Mouse (Mus musculus) hindbrain, embryonic 16.5 days (tissue): Measurements from ENCODE around the gene Rabgap1l. TPM values are rescaled to one million over a fixed set of nuclear protein-coding genes. Genes with fewer than 3 reads are reported as not detected.
"Not testable (repeated sequence)": the region's sequence is repeated elsewhere in the genome, so short reads cannot be mapped to it uniquely, and the experiment has no call there.

Experiments
- ATAC-seq: fragments of 200-750 bp; cut with Nextera tagmentation; 2 replicates; pipeline ENCODE4 v1.8.0; 2017; ENCODE audit warnings: moderate TSS enrichment, moderate library complexity
- H3K27ac ChIP-seq: fragments of 300-500 bp; sonication (generic); 2 replicates; pipeline ENCODE4 v1.5.1; 2014; ENCODE audit warnings: low read depth, mild to moderate bottlenecking, control low read depth, low read length, moderate library complexity
- H3K27me3 ChIP-seq: fragments of 300-500 bp; sonication (generic); replicated peaks from 2 replicates; pipeline ENCODE4 v1.6.1; 2014; ENCODE audit warnings: low read length; ENCODE audit not compliant: control insufficient read depth, insufficient read depth
- H3K36me3 ChIP-seq: fragments of 300-500 bp; sonication (generic); 2 replicates; pipeline ENCODE4 v1.6.1; 2014; ENCODE audit warnings: mild to moderate bottlenecking, low read length, moderate library complexity, mixed read lengths; ENCODE audit not compliant: control insufficient read depth, insufficient read depth
- H3K4me1 ChIP-seq: fragments of 300-500 bp; sonication (generic); 2 replicates; pipeline ENCODE4 v1.6.1; 2014; ENCODE audit warnings: low read depth, low read length; ENCODE audit not compliant: control insufficient read depth, insufficient read depth
- H3K4me2 ChIP-seq: fragments of 300-500 bp; sonication (generic); 2 replicates; pipeline ENCODE4 v1.6.1; 2014; ENCODE audit warnings: mild to moderate bottlenecking, low read length, control low read depth, moderate library complexity
- H3K4me3 ChIP-seq: fragments of 300-500 bp; sonication (generic); 2 replicates; pipeline ENCODE4 v1.5.1; 2014; ENCODE audit warnings: mild to moderate bottlenecking, low read length, control low read depth, moderate library complexity
- H3K9ac ChIP-seq: fragments of 300-500 bp; sonication (generic); 2 replicates; pipeline ENCODE4 v1.6.1; 2014; ENCODE audit warnings: low read depth, mild to moderate bottlenecking, control low read depth, low read length, moderate library complexity
- H3K9me3 ChIP-seq: fragments of 300-500 bp; sonication (generic); 2 replicates; pipeline ENCODE4 v1.6.1; 2014; ENCODE audit warnings: mild to moderate bottlenecking, low read length, moderate library complexity; ENCODE audit not compliant: control insufficient read depth
- WGBS: fragments of 180-500 bp; shearing (Covaris S2); extraction: QIAGEN DNeasy Blood & Tissue Kit; methylation state at CpG from one replicate; pipeline ENCODE4 v1.1.7; 2014; 5-methylcytosine and 5-hydroxymethylcytosine counted together
- polyA plus RNA-seq: library from polyadenylated mRNA; unstranded; fragments of >200 nt; fragmentation: Nextera tagmentation; extraction: Ambion mirVana; gene quantifications from 2 replicates; pipeline ENCODE4 v1.2.1, GENCODE M21; 2015

Gene Rabgap1l
- polyA plus RNA-seq, 1 experiment from 2014 or later = 30.0 TPM

DNA sequence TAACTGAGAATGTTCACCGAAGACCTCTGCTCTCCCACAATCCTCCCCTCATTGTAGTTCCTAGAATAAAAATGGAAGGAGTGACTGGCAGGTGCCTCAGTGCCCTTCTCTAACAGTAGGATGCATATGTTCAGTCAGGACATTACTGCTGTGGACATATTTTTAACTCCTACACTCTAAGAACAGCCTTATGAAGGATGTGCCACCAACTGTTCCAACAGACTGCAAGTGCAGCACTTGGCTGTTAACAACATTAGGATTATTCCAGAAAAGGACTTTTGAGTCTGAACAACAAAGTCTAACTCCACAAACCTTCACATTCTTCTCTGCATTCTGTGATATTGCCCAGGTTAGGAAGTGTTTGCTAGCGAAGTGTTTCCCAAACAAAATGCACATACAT is 501.0 kb downstream of the Rabgap1l start:
- Histone ChIP-seq H3K27me3 (no peaks in the 10 kb centered on the region), H3K4me2 (no peak overlapping the region), H3K9ac (no peak overlapping the region), H3K36me3 (no peaks in the 10 kb centered on the region), H3K4me1 (peaks cover 4% of the 10 kb centered on the region), H3K9me3 (no peaks in the 10 kb centered on the region), H3K4me3 (no peak overlapping the region), H3K27ac (no peak overlapping the region)
- no peak for ATAC-seq
- 96% methylated on average over 2 of the region's 2 CpGs for whole genome bisulfite sequencing

DNA sequence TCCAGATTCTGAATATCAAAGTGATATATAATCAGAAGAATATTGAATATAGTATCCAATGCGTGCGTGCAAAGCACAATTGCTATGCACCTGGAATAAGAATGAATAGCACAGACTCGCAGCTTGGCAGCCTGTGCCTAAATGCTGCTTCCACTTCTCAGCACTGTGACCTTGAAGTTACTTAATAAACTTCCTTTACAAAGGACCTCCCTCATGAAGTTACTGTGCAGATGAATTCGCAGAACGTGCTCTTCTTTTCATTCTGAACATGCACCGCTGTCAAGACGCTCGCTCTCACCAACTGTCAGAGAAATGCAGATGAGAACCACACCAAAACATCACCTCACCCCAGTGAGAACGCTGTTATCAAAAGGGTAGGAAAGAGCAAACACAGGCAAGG is 502.8 kb downstream of the Rabgap1l start:
- no peak overlapping the region for H3K27ac ChIP-seq
- no peaks in the 10 kb centered on the region for H3K36me3 ChIP-seq
- H3K4me2 ChIP-seq = no peak overlapping the region
- WGBS = 42% methylated on average over 9 of the region's 9 CpGs
- H3K27me3 ChIP-seq = no peaks in the 10 kb centered on the region
- H3K4me1 ChIP-seq = peaks cover 8% of the 10 kb centered on the region
- H3K9ac ChIP-seq = no peak overlapping the region
- H3K9me3 ChIP-seq = no peaks in the 10 kb centered on the region
- no peak for ATAC-seq
- no peak overlapping the region for H3K4me3 ChIP-seq

DNA sequence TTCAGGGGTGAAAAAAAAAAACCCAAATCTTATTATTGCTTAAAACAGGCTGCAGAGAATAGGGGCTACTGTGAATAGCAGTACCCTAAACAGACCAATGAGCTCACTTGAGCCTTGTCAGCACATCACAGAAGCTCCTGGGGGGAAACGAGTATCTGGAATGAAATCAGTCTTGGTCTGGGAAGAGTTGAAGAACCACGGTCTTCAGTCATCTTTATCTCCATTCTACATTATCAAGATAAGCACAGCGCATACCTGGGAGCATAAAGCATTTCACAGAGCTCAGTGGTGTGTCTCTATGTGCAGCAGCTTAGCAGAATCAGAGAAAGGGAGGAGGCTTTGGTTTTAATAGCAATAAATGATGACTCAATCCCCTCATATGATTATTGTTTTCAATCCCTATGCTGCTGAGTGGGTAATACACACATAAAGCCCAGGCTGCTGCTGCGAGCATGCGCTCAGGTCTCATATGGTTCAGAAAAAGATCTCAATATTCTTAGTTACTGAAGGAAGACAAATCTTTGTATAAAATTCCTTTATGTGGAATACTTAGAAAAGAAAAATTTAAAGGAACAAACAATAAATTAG is 505.9 kb downstream of the Rabgap1l start:
- H3K4me3 ChIP-seq = no peak overlapping the region
- H3K4me1 ChIP-seq = peaks cover 8% of the 10 kb centered on the region
- peak; percentile 61 for ATAC-seq
- no peaks in the 10 kb centered on the region for H3K9me3 ChIP-seq
- 36% methylated on average over 5 of the region's 5 CpGs for WGBS
- no peaks in the 10 kb centered on the region for H3K36me3 ChIP-seq
- no peak overlapping the region for H3K9ac ChIP-seq
- H3K27me3 ChIP-seq = no peaks in the 10 kb centered on the region
- peak overlapping the region; percentile 72 for H3K27ac ChIP-seq
- H3K4me2 ChIP-seq = peak overlapping the region; percentile 22

DNA sequence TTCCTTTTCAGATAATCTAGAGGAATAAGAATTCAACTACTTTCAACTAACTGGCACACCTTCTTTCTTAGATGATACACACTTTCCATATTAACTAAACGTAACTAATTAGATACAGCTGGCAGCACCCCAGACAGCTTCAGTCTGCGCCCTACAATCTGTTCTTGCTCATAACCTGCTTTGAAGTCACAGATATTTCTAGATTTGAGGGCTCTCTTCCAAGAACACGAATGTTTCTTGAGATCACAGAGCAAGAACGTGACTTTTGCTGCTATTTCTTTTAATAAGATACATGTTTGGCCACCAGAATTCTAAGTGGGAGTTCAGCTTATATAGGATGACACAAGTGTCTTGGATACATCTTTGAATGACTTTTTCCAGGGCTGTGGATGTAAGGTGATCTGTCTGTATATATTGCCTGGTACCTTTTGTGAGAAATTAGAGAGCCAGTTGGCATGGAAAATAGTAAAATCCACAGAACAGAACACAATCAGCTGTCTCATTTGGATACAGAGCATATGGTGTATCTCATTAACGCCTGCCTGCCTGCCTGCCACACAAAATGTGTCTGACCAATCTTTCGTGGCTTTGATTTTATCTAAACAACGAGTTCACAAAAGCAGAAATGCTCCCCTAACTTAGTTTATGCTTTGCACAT is 506.5 kb downstream of the Rabgap1l start:
- no peaks in the 10 kb centered on the region for H3K9me3 ChIP-seq
- peak; percentile 62 for ATAC-seq
- H3K4me2 ChIP-seq = peak overlapping the region; percentile 22
- H3K27ac ChIP-seq = peak overlapping the region; percentile 72
- peaks cover 8% of the 10 kb centered on the region for H3K4me1 ChIP-seq
- WGBS = 40% methylated on average over 7 of the region's 7 CpGs
- no peaks in the 10 kb centered on the region for H3K27me3 ChIP-seq
- H3K4me3 ChIP-seq = no peak overlapping the region
- H3K36me3 ChIP-seq = no peaks in the 10 kb centered on the region
- no peak overlapping the region for H3K9ac ChIP-seq

DNA sequence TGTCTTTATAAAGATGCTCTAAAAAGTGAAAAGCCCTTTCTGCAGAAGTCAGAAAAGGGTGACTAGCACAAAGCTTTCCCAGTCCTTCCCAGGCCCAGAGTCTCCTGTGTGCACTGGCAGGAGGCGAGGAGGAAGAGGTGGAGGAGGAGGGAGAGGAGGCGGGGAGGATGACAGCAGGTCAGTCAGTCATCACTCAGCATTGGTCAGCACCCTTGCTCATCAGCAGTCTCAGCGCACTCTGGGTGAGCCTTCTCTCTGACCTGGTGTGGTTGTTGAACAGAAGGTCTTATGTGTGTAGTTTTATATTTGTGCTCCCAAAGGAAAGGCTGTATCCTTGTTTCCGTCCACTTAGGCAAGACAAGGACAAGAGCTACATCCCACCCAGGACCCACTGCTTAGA is 508.8 kb downstream of the Rabgap1l start:
- WGBS = 69% methylated on average over 4 of the region's 4 CpGs
- Histone ChIP-seq H3K9me3 (no peaks in the 10 kb centered on the region), H3K4me2 (no peak overlapping the region), H3K9ac (no peak overlapping the region), H3K4me3 (no peak overlapping the region), H3K4me1 (peaks cover 8% of the 10 kb centered on the region), H3K27me3 (no peaks in the 10 kb centered on the region), H3K27ac (no peak overlapping the region), H3K36me3 (no peaks in the 10 kb centered on the region)
- no peak for ATAC-seq

DNA sequence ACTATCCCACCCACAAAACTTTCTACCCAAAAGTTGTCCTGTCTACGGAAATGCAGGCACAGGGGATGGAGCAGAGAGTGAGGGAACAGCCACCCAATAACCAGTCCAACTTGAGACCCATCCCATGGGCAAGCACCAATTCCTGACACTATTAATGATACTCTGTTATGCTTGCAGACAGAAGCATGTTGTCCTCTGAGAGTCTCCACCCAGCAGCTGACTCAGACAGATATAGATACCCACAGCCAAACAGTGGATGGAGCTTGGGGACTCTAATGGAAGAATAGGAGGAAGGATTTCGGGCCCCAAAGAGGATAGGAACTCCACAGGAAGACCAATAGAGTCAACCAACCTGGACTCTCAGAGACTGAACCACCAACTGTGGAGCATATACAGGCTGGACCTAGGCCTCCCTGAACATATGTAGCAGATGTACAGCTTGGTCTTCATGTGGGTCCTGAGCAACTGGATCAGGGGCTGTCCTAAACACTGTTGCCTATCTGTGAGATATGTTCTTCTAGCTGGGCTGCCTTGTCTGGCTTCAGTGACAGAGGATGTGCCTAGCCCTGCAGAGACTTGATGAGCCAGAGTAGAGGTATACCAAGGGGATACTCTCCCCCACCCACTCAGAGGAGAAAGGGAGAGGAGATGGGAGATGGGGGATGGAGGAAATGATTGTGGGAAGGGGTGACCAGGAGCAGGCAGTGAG is 510.7 kb downstream of the Rabgap1l start:
- H3K4me1 ChIP-seq, H3K4me2 ChIP-seq, H3K4me3 ChIP-seq, H3K9ac ChIP-seq, H3K36me3 ChIP-seq, H3K27me3 ChIP-seq, ATAC-seq, H3K27ac ChIP-seq, H3K9me3 ChIP-seq: not testable (repeated sequence)
- 89% methylated on average over 2 of the region's 2 CpGs for WGBS

DNA sequence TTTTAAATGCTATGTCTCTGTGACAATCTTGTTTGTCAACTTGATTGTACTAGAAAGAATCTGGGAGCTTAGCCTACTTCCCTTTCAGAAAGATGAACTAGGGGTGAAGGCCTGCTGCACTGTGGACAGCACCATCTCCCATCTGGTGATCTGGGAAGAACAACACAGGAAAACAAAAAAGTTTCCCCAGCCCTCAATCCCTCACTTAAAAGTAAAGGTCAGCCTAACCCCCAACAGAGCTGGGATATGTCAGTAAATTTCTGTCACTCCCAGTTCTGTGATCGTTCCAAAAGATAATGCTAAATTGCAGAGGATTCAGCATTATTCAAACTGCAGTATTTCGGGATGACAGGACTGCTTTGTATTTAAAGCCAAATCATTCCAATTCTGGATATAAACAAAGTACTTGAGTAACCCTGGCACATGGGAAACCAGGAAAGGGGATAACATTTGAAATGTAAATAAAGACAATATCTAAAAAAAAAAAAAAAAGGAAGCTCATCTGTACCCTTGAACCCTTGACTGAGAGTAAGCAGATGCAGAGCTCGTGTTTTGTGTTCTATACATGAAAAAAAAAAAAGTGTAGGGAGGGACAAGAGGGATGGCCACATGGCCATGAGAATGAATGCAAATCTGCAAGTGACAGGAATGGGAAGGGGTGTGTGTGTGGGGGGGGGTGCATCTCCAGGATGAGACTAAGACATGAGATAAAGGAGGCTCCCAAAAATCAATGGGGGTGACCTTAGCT is 511.5 kb downstream of the Rabgap1l start:
- H3K9me3 ChIP-seq = no peaks in the 10 kb centered on the region
- H3K4me2 ChIP-seq = no peak overlapping the region
- no peaks in the 10 kb centered on the region for H3K27me3 ChIP-seq
- H3K4me3 ChIP-seq = no peak overlapping the region
- H3K9ac ChIP-seq = no peak overlapping the region
- H3K27ac ChIP-seq = no peak overlapping the region
- no peaks in the 10 kb centered on the region for H3K36me3 ChIP-seq
- WGBS = 65% methylated on average over 3 of the region's 3 CpGs
- peaks cover 2% of the 10 kb centered on the region for H3K4me1 ChIP-seq
- no peak for ATAC-seq

DNA sequence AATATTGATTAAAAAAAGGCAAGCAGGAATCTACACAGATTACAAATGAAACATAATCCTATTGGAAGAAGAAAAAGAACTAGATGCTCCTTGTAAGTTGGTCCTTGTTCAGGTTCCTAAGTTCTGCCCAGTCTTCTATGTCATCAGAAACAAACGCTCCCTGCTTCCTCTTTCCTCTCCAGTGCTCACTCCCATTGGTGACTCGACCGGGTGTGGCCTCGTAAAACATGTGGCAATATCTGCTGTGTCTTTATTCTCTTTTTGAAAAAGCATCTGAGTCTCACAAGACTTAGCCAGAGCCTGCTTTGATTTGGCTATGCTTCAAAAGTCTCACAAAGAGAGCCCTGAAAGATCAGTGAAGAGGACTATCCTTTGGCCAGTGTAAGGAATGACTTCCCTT is 512.4 kb downstream of the Rabgap1l start:
- no peak overlapping the region for H3K9ac ChIP-seq
- H3K27ac ChIP-seq = no peak overlapping the region
- no peak overlapping the region for H3K4me2 ChIP-seq
- no peaks in the 10 kb centered on the region for H3K4me1 ChIP-seq
- H3K27me3 ChIP-seq = no peaks in the 10 kb centered on the region
- WGBS = 78% methylated on average over 4 of the region's 4 CpGs
- no peaks in the 10 kb centered on the region for H3K36me3 ChIP-seq
- no peaks in the 10 kb centered on the region for H3K9me3 ChIP-seq
- H3K4me3 ChIP-seq = no peak overlapping the region
- no peak for ATAC-seq
